23 mouse cellular contexts compared by ENCODE assay signal in the genomic region with DNA sequence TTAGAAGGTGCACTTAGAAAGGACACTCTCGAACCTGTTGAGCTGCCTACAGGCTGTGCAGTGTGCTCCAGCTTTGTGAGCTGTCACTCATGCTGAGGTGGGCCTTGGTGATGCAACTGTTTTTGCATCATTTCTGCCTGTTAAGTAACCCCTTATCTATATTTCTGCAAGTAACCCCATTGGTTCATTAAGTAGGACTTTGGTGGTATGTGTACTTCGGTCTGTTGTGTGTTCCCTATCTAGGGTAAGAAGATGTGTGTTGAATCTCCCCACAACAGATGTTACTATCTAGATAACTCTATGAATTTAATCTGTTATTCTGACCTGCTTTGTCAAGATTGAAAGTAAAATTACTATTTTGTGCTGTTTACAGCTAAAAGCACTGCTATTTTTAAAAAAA. TPM values are rescaled to one million over a fixed set of nuclear protein-coding genes. Genes with fewer than 3 reads are reported as not detected.
DNase-seq lines count a peak whose midpoint lies in the region; ATAC-seq lines count a peak whose summit lies in the region.
"Had no signal": no experiment of that assay in that cellular context is flagged by ENCODE, and none has a peak within 500 bp of the region (broad histone marks: within the 10 kb centered on the region; RNA-seq: fewer than 3 reads in every experiment).

No protein-coding gene starts in this region.

- H3K9ac ChIP-seq in liver, embryonic 12.5 days = peak overlapping the region; percentile 5; the same call in 1 of the 2 replicates
- no peak overlapping the region for H3K9ac ChIP-seq in kidney, embryonic 15.5 days
- no peak overlapping the region for H3K9ac ChIP-seq in intestine, embryonic 15.5 days
- H3K9ac ChIP-seq: embryonic facial prominence, embryonic 12.5 days; forebrain, embryonic 13.5 days; heart, embryonic 13.5 days; hindbrain, embryonic 12.5 days had no signal

- peak overlapping the region; percentile 23; the same call in 1 of the 2 replicates for H3K27ac ChIP-seq in liver, embryonic 12.5 days
- H3K27ac ChIP-seq in kidney, embryonic 15.5 days = no peak overlapping the region
- H3K27ac ChIP-seq in intestine, embryonic 15.5 days = no peak overlapping the region
- H3K27ac ChIP-seq: embryonic facial prominence, embryonic 12.5 days; forebrain, embryonic 13.5 days; heart, embryonic 13.5 days; hindbrain, embryonic 12.5 days; midbrain, embryonic 10.5 days had no signal

- WGBS in liver, embryonic 12.5 days (ENCODE audit: insufficient replicate concordance) = 43% methylated on average over 2 of the region's 2 CpGs
- WGBS in kidney, embryonic 15.5 days = 81% methylated on average over 2 of the region's 2 CpGs
- 76% methylated on average over 2 of the region's 2 CpGs for WGBS in intestine, embryonic 15.5 days

- DNase-seq in 416B (ENCODE audit: low read depth) = peak; percentile 81
- peak; percentile 52 for DNase-seq in c-Kit-positive CD71-positive TER-119-positive erythroid progenitor cells, embryonic 14.5 days (ENCODE audit: low spot score)
- DNase-seq in cerebellum, postnatal 14 days = no peak
- no peak for DNase-seq in spleen, adult 12 weeks (ENCODE audit: low spot score)
- DNase-seq: adrenal gland, adult 2 months; cerebellum, adult 9-10 months; heart, postnatal 14 days; kidney, adult 11 months; lung, adult 18-20 months; lung, postnatal 14 days; thymus, postnatal 14 days had no signal

- H3K36me3 ChIP-seq in liver, embryonic 12.5 days = no peaks in the 10 kb centered on the region
- H3K36me3 ChIP-seq in kidney, embryonic 15.5 days = no peaks in the 10 kb centered on the region
- H3K36me3 ChIP-seq in intestine, embryonic 15.5 days = no peaks in the 10 kb centered on the region
- H3K36me3 ChIP-seq: embryonic facial prominence, embryonic 12.5 days; heart, embryonic 13.5 days; hindbrain, embryonic 12.5 days; midbrain, embryonic 10.5 days had no signal

- no peaks in the 10 kb centered on the region for H3K9me3 ChIP-seq in liver, embryonic 12.5 days (replicated peaks)
- H3K9me3 ChIP-seq in kidney, embryonic 15.5 days (replicated peaks) = no peaks in the 10 kb centered on the region
- H3K9me3 ChIP-seq in intestine, embryonic 15.5 days = no peaks in the 10 kb centered on the region
- H3K9me3 ChIP-seq: embryonic facial prominence, embryonic 12.5 days; forebrain, embryonic 13.5 days; heart, embryonic 13.5 days; hindbrain, embryonic 12.5 days; midbrain, embryonic 10.5 days had no signal

- H3K4me3 ChIP-seq in liver, embryonic 12.5 days = no peak overlapping the region
- no peak overlapping the region for H3K4me3 ChIP-seq in kidney, embryonic 15.5 days (replicated peaks)
- H3K4me3 ChIP-seq in intestine, embryonic 15.5 days (replicated peaks) = no peak overlapping the region
- H3K4me3 ChIP-seq: embryonic facial prominence, embryonic 12.5 days; erythroblast, embryonic 14.5 days; forebrain, embryonic 13.5 days; heart, embryonic 13.5 days; hindbrain, embryonic 12.5 days; midbrain, embryonic 10.5 days had no signal

- ATAC-seq in liver, embryonic 12.5 days = peak; percentile 88
- peak; percentile 88 for ATAC-seq in megakaryocyte, adult 5-6 weeks (ENCODE audit: poor library complexity, severe bottlenecking)
- no peak for ATAC-seq in kidney, embryonic 15.5 days (replicated peaks; ENCODE audit: low FRiP score)
- ATAC-seq in intestine, embryonic 15.5 days = no peak
- ATAC-seq: CD4-positive, CD25-positive, alpha-beta regulatory T cell, adult 4 months; forebrain, embryonic 13.5 days; midbrain, embryonic 16.5 days had no signal

- 0 out of 2 replicates have a peak overlapping the region, but pooled peaks have one; percentile 12 for H3K4me2 ChIP-seq in liver, embryonic 12.5 days
- no peak overlapping the region for H3K4me2 ChIP-seq in kidney, embryonic 15.5 days
- H3K4me2 ChIP-seq in intestine, embryonic 15.5 days (replicated peaks) = no peak overlapping the region
- H3K4me2 ChIP-seq: embryonic facial prominence, embryonic 12.5 days; forebrain, embryonic 13.5 days; heart, embryonic 13.5 days; hindbrain, embryonic 12.5 days had no signal

- H3K4me1 ChIP-seq in liver, embryonic 12.5 days = peaks cover 31% of the 10 kb centered on the region
- H3K4me1 ChIP-seq in kidney, embryonic 15.5 days = no peaks in the 10 kb centered on the region
- H3K4me1 ChIP-seq in intestine, embryonic 15.5 days (replicated peaks) = no peaks in the 10 kb centered on the region
- H3K4me1 ChIP-seq: embryonic facial prominence, embryonic 12.5 days; heart, embryonic 13.5 days; hindbrain, embryonic 12.5 days; midbrain, embryonic 10.5 days had no signal

- H3K27me3 ChIP-seq in liver, embryonic 12.5 days (replicated peaks) = no peaks in the 10 kb centered on the region
- no peaks in the 10 kb centered on the region for H3K27me3 ChIP-seq in kidney, embryonic 15.5 days
- no peaks in the 10 kb centered on the region for H3K27me3 ChIP-seq in intestine, embryonic 15.5 days (replicated peaks)
- H3K27me3 ChIP-seq: embryonic facial prominence, embryonic 12.5 days; forebrain, embryonic 13.5 days; heart, embryonic 13.5 days; hindbrain, embryonic 12.5 days had no signal

RNA-seq across cellular contexts. Expression of a gene that starts 17.4 kb away (rescaled TPM):
- polyA plus RNA-seq in liver, embryonic 12.5 days (2016; fragmentation: Nextera tagmentation; extraction: Ambion mirVana) = 36.0 and 37.7 TPM in 2 replicates
- total RNA-seq in megakaryocyte, adult 5-6 weeks (2015) = 149 and 152 TPM in 2 replicates
- 117 and 128 TPM in 2 replicates for total RNA-seq in megakaryocyte, adult 5-6 weeks (2017)
- polyA plus RNA-seq in kidney, embryonic 15.5 days (2015; fragmentation: Nextera tagmentation; extraction: Ambion mirVana) = 46.4 and 51.3 TPM in 2 replicates
- 56.9 and 59.2 TPM in 2 replicates for polyA plus RNA-seq in intestine, embryonic 15.5 days (2015; fragmentation: Nextera tagmentation; extraction: Ambion mirVana)

Comparison
In these comparisons a context has a peak if more than half of its experiments do, and no peak if none do; other contexts are left out.
1. DNase-seq: peak in 416B (single experiment) and c-Kit-positive CD71-positive TER-119-positive erythroid progenitor cells, embryonic 14.5 days (single experiment); none in cerebellum, postnatal 14 days (0 of 2) and spleen, adult 12 weeks (single experiment).
2. ATAC-seq: peak in liver, embryonic 12.5 days (single experiment) and megakaryocyte, adult 5-6 weeks (single experiment); none in kidney, embryonic 15.5 days (single experiment) and intestine, embryonic 15.5 days (single experiment).